Mouse (Mus musculus) forebrain, postnatal 0 days (tissue): ENCODE measurements at regions not wholly inside any gene's neighbourhood (a gene's known extent, or its start where the extent isn't known, plus 50 kb on each side); places are given as distances from the start of the nearest gene placed in this dataset.

ENCODE experiments used
- ATAC-seq: fragments of 200-750 bp; cut with Nextera tagmentation; 2 replicates; pipeline ENCODE4 v1.8.0; 2017; ENCODE audit warnings: mild to moderate bottlenecking, moderate library complexity
- DNase-seq: peaks from one replicate; pipeline ENCODE4 v3.0.0-alpha.2; 2015
- H3K27ac ChIP-seq: fragments of 300-500 bp; sonication (generic); 2 replicates; pipeline ENCODE4 v1.5.1; 2014; ENCODE audit warnings: low read depth, mild to moderate bottlenecking, antibody characterized with exemption, low read length, moderate library complexity, mixed read lengths
- H3K27me3 ChIP-seq: fragments of 300-500 bp; sonication (generic); 2 replicates; pipeline ENCODE4 v1.6.1; 2014; ENCODE audit warnings: mild to moderate bottlenecking, low read length, mixed read lengths; ENCODE audit not compliant: insufficient read depth
- H3K36me3 ChIP-seq: fragments of 300-500 bp; sonication (generic); 2 replicates; pipeline ENCODE4 v1.6.1; 2014; ENCODE audit warnings: mild to moderate bottlenecking, moderate library complexity; ENCODE audit not compliant: insufficient read depth
- H3K4me1 ChIP-seq: fragments of 300-500 bp; sonication (generic); 2 replicates; pipeline ENCODE4 v1.6.1; 2014; ENCODE audit warnings: antibody characterized with exemption; ENCODE audit not compliant: insufficient read depth
- H3K4me2 ChIP-seq: fragments of 300-500 bp; sonication (generic); 2 replicates; pipeline ENCODE4 v1.6.1; 2014; ENCODE audit warnings: low read depth, mild to moderate bottlenecking, moderate library complexity
- H3K4me3 ChIP-seq: fragments of 300-500 bp; sonication (generic); 2 replicates; pipeline ENCODE4 v1.5.1; 2014; ENCODE audit warnings: low read depth, low read length, mixed read lengths
- H3K9ac ChIP-seq: fragments of 300-500 bp; sonication (generic); 2 replicates; pipeline ENCODE4 v1.6.1; 2014; ENCODE audit warnings: mild to moderate bottlenecking
- H3K9me3 ChIP-seq: fragments of 300-500 bp; sonication (generic); 2 replicates; pipeline ENCODE4 v1.6.1; 2016; ENCODE audit warnings: low read length
- CTCF ChIP-seq: sonication (generic); IDR thresholded peaks from 2 replicates; pipeline ENCODE4 v1.5.1; 2016; ENCODE audit warnings: antibody characterized with exemption, control low read depth, low read depth
- WGBS: fragments of 180-500 bp; shearing (Covaris S2); extraction: QIAGEN DNeasy Blood & Tissue Kit; methylation state at CpG from one replicate; pipeline ENCODE4 v1.1.7; 2014; 5-methylcytosine and 5-hydroxymethylcytosine counted together

- Histone ChIP-seq H3K4me3 (no peak overlapping the region), H3K27me3 (no peaks in the 10 kb centered on the region), H3K4me2 (no peak overlapping the region), H3K9ac (no peak overlapping the region), H3K27ac (no peak overlapping the region), H3K36me3 (no peaks in the 10 kb centered on the region), H3K9me3 (no peaks in the 10 kb centered on the region), H3K4me1 (no peaks in the 10 kb centered on the region)
- no peak for TF ChIP-seq CTCF
- 72% methylated on average over 3 of the region's 3 CpGs for WGBS
- no peak for DNase-seq
- ATAC-seq = no peak
Observed at GRCm38 (mm10) chr7:138488201-138488720, 90.7 kb upstream of the Tcerg1l start.

DNA sequence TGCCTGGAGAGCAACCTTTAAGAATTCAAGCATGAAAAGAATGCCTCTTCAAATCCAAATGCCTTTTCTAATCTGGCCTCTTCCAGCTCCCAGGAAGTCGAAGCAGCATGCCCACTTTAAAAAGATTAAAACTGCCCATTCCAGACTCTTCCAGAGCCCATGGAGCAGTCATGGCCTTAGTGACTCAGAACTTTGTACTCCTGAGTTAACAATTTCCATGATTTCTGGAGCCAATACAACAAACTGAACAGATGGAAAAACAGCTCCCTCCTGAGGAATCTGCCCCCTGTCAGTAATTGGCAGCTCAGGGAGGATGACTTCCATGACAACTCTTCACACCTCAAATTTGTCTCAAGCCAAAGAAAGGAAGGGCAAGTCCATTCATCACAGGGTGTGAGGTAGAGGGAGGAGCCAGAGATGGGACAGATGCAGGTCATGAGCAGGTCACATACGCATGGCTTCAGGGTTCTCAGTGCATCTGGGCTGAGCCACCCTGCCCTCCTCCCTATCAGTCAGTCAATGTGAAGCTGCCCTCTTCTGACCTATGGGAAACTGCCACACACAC is 75.4 kb upstream of the Tcerg1l start:
- no peak overlapping the region for H3K4me2 ChIP-seq
- no peaks in the 10 kb centered on the region for H3K36me3 ChIP-seq
- H3K4me1 ChIP-seq = no peaks in the 10 kb centered on the region
- no peak for TF ChIP-seq CTCF
- H3K9me3 ChIP-seq = no peaks in the 10 kb centered on the region
- 67% methylated on average over 2 of the region's 2 CpGs for WGBS
- H3K9ac ChIP-seq = no peak overlapping the region
- ATAC-seq (no peak), DNase-seq (no peak)
- no peak overlapping the region for H3K27ac ChIP-seq
- no peak overlapping the region for H3K4me3 ChIP-seq
- H3K27me3 ChIP-seq = no peaks in the 10 kb centered on the region

GRCm38 (mm10) chr7:138472371-138472770 is 74.8 kb upstream of the Tcerg1l start:
- no peak for TF ChIP-seq CTCF
- H3K4me2 ChIP-seq = no peak overlapping the region
- H3K9me3 ChIP-seq = no peaks in the 10 kb centered on the region
- no peak overlapping the region for H3K4me3 ChIP-seq
- H3K4me1 ChIP-seq = no peaks in the 10 kb centered on the region
- H3K27ac ChIP-seq = no peak overlapping the region
- H3K36me3 ChIP-seq = no peaks in the 10 kb centered on the region
- H3K9ac ChIP-seq = no peak overlapping the region
- ATAC-seq (no peak), DNase-seq (no peak)
- 82% methylated on average over 5 of the region's 5 CpGs for WGBS
- no peaks in the 10 kb centered on the region for H3K27me3 ChIP-seq

DNA sequence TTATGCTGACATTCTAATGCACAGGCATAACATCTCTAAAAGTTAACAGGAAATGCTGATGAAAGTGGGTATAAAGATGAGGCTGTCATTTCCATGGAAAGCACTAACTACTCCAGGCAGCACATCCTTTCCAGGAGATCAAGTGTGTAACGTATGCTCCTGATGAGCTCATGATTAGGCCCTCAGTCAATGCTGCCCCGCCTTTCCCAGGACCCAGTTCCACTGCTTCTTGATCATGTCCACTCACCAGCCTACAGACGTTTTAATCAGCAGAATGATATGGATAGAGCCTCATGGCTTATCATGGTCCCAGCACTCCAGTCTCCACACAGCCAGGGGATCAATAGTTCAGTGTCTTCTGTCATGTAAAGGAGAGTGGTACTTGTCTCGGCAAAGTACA is 71.7 kb upstream of the Tcerg1l start:
- Histone ChIP-seq H3K4me2 (no peak overlapping the region), H3K9me3 (no peaks in the 10 kb centered on the region), H3K4me3 (no peak overlapping the region), H3K27me3 (no peaks in the 10 kb centered on the region), H3K27ac (no peak overlapping the region), H3K9ac (no peak overlapping the region), H3K36me3 (no peaks in the 10 kb centered on the region), H3K4me1 (no peaks in the 10 kb centered on the region)
- ATAC-seq (no peak), DNase-seq (no peak)
- 85% methylated on average over 4 of the region's 4 CpGs for WGBS
- no peak for TF ChIP-seq CTCF

GRCm38 (mm10) chr7:138468436-138468835 is 70.9 kb upstream of the Tcerg1l start:
- Histone ChIP-seq H3K27ac (no peak overlapping the region), H3K27me3 (no peaks in the 10 kb centered on the region), H3K4me3 (no peak overlapping the region), H3K36me3 (no peaks in the 10 kb centered on the region), H3K4me1 (no peaks in the 10 kb centered on the region), H3K9ac (no peak overlapping the region), H3K4me2 (no peak overlapping the region), H3K9me3 (no peaks in the 10 kb centered on the region)
- no peak for TF ChIP-seq CTCF
- ATAC-seq (no peak), DNase-seq (no peak)
- WGBS = 79% methylated on average over 2 of the region's 2 CpGs

DNA sequence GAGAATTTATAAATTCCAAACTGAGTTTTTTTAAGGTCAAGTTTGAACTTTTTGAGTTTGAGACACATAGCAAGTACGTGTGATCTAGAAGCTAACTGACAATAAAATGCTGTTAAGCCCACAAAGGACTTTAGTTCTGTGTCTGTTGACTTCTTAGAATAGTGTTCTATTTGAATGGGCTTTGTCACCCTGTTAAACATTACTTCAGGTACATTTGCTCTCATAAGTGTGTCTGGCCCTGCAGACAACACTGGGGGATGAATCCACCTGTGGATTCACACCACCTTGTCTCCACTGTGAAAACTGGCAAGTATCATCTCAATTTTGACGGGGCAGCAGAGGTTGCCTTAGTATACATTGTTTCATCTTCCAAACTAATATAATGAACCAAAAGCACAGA is 70.5 kb upstream of the Tcerg1l start:
- no peaks in the 10 kb centered on the region for H3K27me3 ChIP-seq
- H3K4me1 ChIP-seq = no peaks in the 10 kb centered on the region
- H3K27ac ChIP-seq = no peak overlapping the region
- ATAC-seq = no peak
- H3K9me3 ChIP-seq = no peaks in the 10 kb centered on the region
- no peak for DNase-seq
- no peak for TF ChIP-seq CTCF
- no peak overlapping the region for H3K4me3 ChIP-seq
- H3K4me2 ChIP-seq = no peak overlapping the region
- WGBS = 79% methylated on average over 2 of the region's 2 CpGs
- H3K9ac ChIP-seq = no peak overlapping the region
- H3K36me3 ChIP-seq = no peaks in the 10 kb centered on the region

DNA sequence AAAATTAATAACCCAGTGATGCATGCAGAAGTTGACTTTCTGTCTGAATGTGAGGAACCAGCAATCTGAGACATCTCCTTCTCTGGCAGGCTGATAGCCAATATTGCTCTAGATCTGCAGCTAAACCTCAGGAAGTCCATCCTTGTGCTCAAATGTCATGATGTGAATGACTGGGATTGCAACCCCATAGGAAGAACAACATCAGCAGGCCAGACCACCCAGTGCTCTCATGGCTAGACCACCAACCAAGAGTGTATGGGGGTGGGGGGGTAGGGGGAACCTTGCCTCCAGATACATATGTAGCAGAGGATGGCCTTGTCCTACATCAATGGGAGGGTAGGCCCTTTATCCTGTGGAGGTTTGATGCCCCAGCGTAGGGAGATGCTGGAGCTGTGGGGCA is 69.9 kb upstream of the Tcerg1l start:
- Histone ChIP-seq H3K9me3 (no peaks in the 10 kb centered on the region), H3K27ac (no peak overlapping the region), H3K4me2 (no peak overlapping the region), H3K36me3 (no peaks in the 10 kb centered on the region), H3K9ac (no peak overlapping the region), H3K4me1 (no peaks in the 10 kb centered on the region), H3K4me3 (no peak overlapping the region), H3K27me3 (no peaks in the 10 kb centered on the region)
- ATAC-seq (no peak), DNase-seq (no peak)
- no peak for TF ChIP-seq CTCF
- WGBS = 82% methylated on average over 1 of the region's 1 CpGs

DNA sequence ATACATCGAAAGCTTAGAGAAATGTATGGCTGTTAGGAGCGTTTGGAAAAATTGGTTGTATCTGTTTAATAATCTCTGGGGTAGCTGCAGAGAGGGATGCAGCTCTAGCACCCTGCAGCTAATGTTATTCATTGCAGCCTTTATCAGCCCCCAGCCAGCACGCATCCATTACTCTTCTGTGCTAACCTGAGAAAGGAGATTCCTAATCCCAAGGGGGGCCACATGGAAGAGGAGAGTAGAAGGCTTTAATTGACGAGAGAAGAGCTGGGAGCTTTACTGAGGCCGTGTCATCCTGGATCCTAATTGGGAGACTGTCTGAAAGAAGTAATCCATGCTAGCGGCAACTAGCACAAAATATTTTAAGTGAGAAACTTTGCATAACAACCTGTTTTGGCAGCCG is 60.4 kb upstream of the Tcerg1l start:
- H3K4me3 ChIP-seq = no peak overlapping the region
- H3K4me1 ChIP-seq = peaks cover 4% of the 10 kb centered on the region; the same call in 1 of the 2 replicates
- H3K36me3 ChIP-seq = no peaks in the 10 kb centered on the region
- H3K9ac ChIP-seq = no peak overlapping the region
- ATAC-seq (no peak), DNase-seq (no peak)
- no peaks in the 10 kb centered on the region for H3K27me3 ChIP-seq
- H3K27ac ChIP-seq = no peak overlapping the region
- H3K4me2 ChIP-seq = no peak overlapping the region
- no peak for TF ChIP-seq CTCF
- WGBS = 28% methylated on average over 7 of the region's 7 CpGs
- no peaks in the 10 kb centered on the region for H3K9me3 ChIP-seq
